Mouse (Mus musculus): ENCODE data around the gene Mak. TPM values are rescaled to one million over a fixed set of nuclear protein-coding genes. Genes with fewer than 3 reads are reported as not detected.

Gene Mak
- polyA plus RNA-seq, 1 experiment from 2014 or later = 1.8 TPM

- Histone ChIP-seq H3K9ac (no peak overlapping the region), H3K36me3 (replicated peaks) (no peaks in the 10 kb centered on the region), H3K9me3 (no peaks in the 10 kb centered on the region), H3K4me1 (no peaks in the 10 kb centered on the region), H3K27me3 (replicated peaks) (no peaks in the 10 kb centered on the region), H3K4me3 (no peak overlapping the region), H3K4me2 (no peak overlapping the region), H3K27ac (no peak overlapping the region)
- no peak for ATAC-seq (replicated peaks)
- WGBS = 83% methylated on average over 1 of the region's 1 CpGs
Measured at GRCm38 (mm10) chr13:40982759-40983158, 96.7 kb downstream of the Mak start.

GRCm38 (mm10) chr13:40979321-40979720 is 100.2 kb downstream of the Mak start:
- no peak for ATAC-seq (replicated peaks)
- Histone ChIP-seq H3K4me1 (no peaks in the 10 kb centered on the region), H3K9ac (no peak overlapping the region), H3K27ac (no peak overlapping the region), H3K4me3 (no peak overlapping the region), H3K9me3 (no peaks in the 10 kb centered on the region), H3K27me3 (replicated peaks) (no peaks in the 10 kb centered on the region), H3K36me3 (replicated peaks) (no peaks in the 10 kb centered on the region), H3K4me2 (no peak overlapping the region)
- 66% methylated on average over 2 of the region's 2 CpGs for WGBS

DNA sequence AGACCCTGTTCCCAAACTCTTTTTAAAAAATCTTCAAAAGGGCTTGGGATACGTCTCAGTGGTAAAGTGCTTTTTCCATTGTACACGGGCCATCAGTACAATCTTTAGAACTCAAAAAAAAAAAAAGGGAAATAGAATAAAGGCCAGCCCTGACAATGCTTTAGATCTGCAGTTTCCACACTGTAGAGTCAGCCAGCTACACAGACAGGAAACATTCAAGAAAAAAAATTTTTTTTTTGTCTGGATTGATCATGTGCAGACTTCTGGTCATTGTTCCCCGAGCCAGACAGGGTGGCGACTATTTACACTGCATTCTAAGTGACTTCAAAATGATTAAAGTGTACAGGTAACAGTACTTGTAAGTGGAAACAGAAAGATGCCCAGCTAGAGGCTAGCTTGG is 100.9 kb downstream of the Mak start:
- H3K4me2 ChIP-seq = no peak overlapping the region
- no peaks in the 10 kb centered on the region for H3K4me1 ChIP-seq
- no peak overlapping the region for H3K9ac ChIP-seq
- H3K9me3 ChIP-seq = no peaks in the 10 kb centered on the region
- 88% methylated on average over 4 of the region's 4 CpGs for WGBS
- H3K27me3 ChIP-seq (replicated peaks) = no peaks in the 10 kb centered on the region
- H3K27ac ChIP-seq = no peak overlapping the region
- H3K4me3 ChIP-seq = no peak overlapping the region
- no peaks in the 10 kb centered on the region for H3K36me3 ChIP-seq (replicated peaks)
- ATAC-seq (replicated peaks) = no peak

- WGBS = 10% methylated on average over 7 of the region's 7 CpGs
- Histone ChIP-seq H3K9ac (no peak overlapping the region), H3K4me2 (no peak overlapping the region), H3K27me3 (replicated peaks) (no peaks in the 10 kb centered on the region), H3K9me3 (no peaks in the 10 kb centered on the region), H3K4me1 (no peaks in the 10 kb centered on the region), H3K4me3 (no peak overlapping the region), H3K36me3 (replicated peaks) (no peaks in the 10 kb centered on the region), H3K27ac (no peak overlapping the region)
- ATAC-seq (replicated peaks) = no peak
Measured at GRCm38 (mm10) chr13:40977609-40978008, 101.9 kb downstream of the Mak start.

Other genes starting within 250 kb of the Mak start
- gene Gcnt2, start 220.0 kb downstream of the Mak start, polyA plus RNA-seq (2015; fragmentation: Nextera tagmentation; extraction: Ambion mirVana) = 3.6 and 3.7 TPM in 2 replicates
- gene Pak1ip1, start 78.7 kb downstream of the Mak start, polyA plus RNA-seq (2015; fragmentation: Nextera tagmentation; extraction: Ambion mirVana) = 56.2 and 61.4 TPM in 2 replicates
- gene Tmem14c, start 63.4 kb downstream of the Mak start, polyA plus RNA-seq (2015; fragmentation: Nextera tagmentation; extraction: Ambion mirVana) = 107 and 110 TPM in 2 replicates
- gene Gcm2, start 31.3 kb upstream of the Mak start, polyA plus RNA-seq (2015; fragmentation: Nextera tagmentation; extraction: Ambion mirVana) = not detected in 2 replicates
- not detected in 2 replicates for gene Sycp2l, start 34.6 kb upstream of the Mak start, polyA plus RNA-seq (2015; fragmentation: Nextera tagmentation; extraction: Ambion mirVana)
- gene Elovl2, start 140.7 kb upstream of the Mak start, polyA plus RNA-seq (2015; fragmentation: Nextera tagmentation; extraction: Ambion mirVana) = 40.0 and 43.4 TPM in 2 replicates
- gene Smim13, start 170.1 kb upstream of the Mak start, polyA plus RNA-seq (2015; fragmentation: Nextera tagmentation; extraction: Ambion mirVana) = 24.9 and 25.3 TPM in 2 replicates
- gene Gm17364, start 194.3 kb upstream of the Mak start, polyA plus RNA-seq (2015; fragmentation: Nextera tagmentation; extraction: Ambion mirVana) = not detected in 2 replicates

Data from midbrain, embryonic 15.5 days (tissue).